Mouse (Mus musculus) intestine, postnatal 0 days (tissue): Measurements from ENCODE around the gene Myo9a. TPM values are rescaled to one million over a fixed set of nuclear protein-coding genes. Genes with fewer than 3 reads are reported as not detected.
"Not testable (repeated sequence)": the region's sequence is repeated elsewhere in the genome, so short reads cannot be mapped to it uniquely, and the experiment has no call there.

Experiments
- ATAC-seq: fragments of 200-750 bp; cut with Nextera tagmentation; 2 replicates; pipeline ENCODE4 v1.8.0; 2017; ENCODE audit warnings: mild to moderate bottlenecking, moderate TSS enrichment, moderate library complexity
- H3K27ac ChIP-seq: fragments of 300-500 bp; sonication (generic); 2 replicates; pipeline ENCODE4 v1.5.1; 2014; ENCODE audit warnings: mild to moderate bottlenecking, low read depth, low read length, moderate library complexity
- H3K27me3 ChIP-seq: fragments of 300-500 bp; sonication (generic); replicated peaks from 2 replicates; pipeline ENCODE4 v1.6.1; 2014; ENCODE audit warnings: low read length, mixed read lengths; ENCODE audit not compliant: control insufficient read depth, insufficient read depth
- H3K36me3 ChIP-seq: fragments of 300-500 bp; sonication (generic); 2 replicates; pipeline ENCODE4 v1.6.1; 2014; ENCODE audit warnings: mild to moderate bottlenecking, moderate library complexity; ENCODE audit not compliant: control insufficient read depth, insufficient read depth
- H3K4me1 ChIP-seq: fragments of 300-500 bp; sonication (generic); replicated peaks from 2 replicates; pipeline ENCODE4 v1.6.1; 2014; ENCODE audit warnings: antibody characterized with exemption, low read length, mixed read lengths; ENCODE audit not compliant: control insufficient read depth, insufficient read depth
- H3K4me2 ChIP-seq: fragments of 300-500 bp; sonication (generic); replicated peaks from 2 replicates; pipeline ENCODE4 v1.6.1; 2014; ENCODE audit warnings: low read depth, mild to moderate bottlenecking, moderate library complexity
- H3K4me3 ChIP-seq: fragments of 300-500 bp; sonication (generic); 2 replicates; pipeline ENCODE4 v1.5.1; 2014; ENCODE audit warnings: low read depth, low read length
- H3K9ac ChIP-seq: fragments of 300-500 bp; sonication (generic); 2 replicates; pipeline ENCODE4 v1.6.1; 2014; ENCODE audit warnings: mild to moderate bottlenecking, low read depth, low read length
- H3K9me3 ChIP-seq: fragments of 300-500 bp; sonication (generic); 2 replicates; pipeline ENCODE4 v1.6.1; 2016; ENCODE audit warnings: mixed run types; ENCODE audit not compliant: control insufficient read depth
- CTCF ChIP-seq: sonication (generic); IDR thresholded peaks from 2 replicates; pipeline ENCODE4 v1.5.1; 2016; ENCODE audit warnings: low read depth, mild to moderate bottlenecking, control low read depth, antibody characterized with exemption, moderate library complexity
- WGBS: fragments of 180-500 bp; shearing (Covaris S2); extraction: QIAGEN DNeasy Blood & Tissue Kit; methylation state at CpG from one replicate; pipeline ENCODE4 v1.1.7; 2014; 5-methylcytosine and 5-hydroxymethylcytosine counted together
- polyA plus RNA-seq: library from polyadenylated mRNA; unstranded; fragments of >200 nt; fragmentation: Nextera tagmentation; extraction: Ambion mirVana; gene quantifications from 2 replicates; pipeline ENCODE4 v1.2.1, GENCODE M21; 2015

Myo9a gene
- polyA plus RNA-seq, 1 experiment from 2014 or later, result 12.2 TPM

DNA sequence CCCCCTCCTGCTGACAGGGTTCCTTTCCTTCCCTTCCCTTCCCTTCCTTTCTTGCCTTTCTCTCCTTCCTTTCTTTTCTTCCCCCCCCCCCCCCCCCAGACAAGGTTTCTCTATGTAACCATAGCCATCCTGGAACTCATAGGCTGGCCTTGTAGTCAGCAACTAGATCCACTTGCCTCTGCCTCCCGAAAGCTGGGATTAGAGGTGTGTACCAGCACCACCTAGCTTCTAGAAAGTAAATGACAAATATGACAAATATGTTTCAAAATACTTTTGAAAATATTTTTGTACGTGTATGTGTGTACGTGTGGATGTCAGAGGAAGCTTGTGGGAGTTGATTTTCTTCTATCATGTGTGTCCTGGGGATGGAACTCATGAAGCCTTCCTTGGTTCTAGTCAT lies 9.8 kb downstream of the Myo9a start:
- H3K4me3 ChIP-seq, result no peak overlapping the region
- no peaks in the 10 kb centered on the region for H3K4me1 ChIP-seq
- no peaks in the 10 kb centered on the region for H3K9me3 ChIP-seq
- no peak for ATAC-seq
- no peak overlapping the region for H3K9ac ChIP-seq
- peak; percentile 55 for TF ChIP-seq CTCF
- no peaks in the 10 kb centered on the region for H3K36me3 ChIP-seq
- no peak overlapping the region for H3K27ac ChIP-seq
- H3K4me2 ChIP-seq, result no peak overlapping the region
- WGBS, result 70% methylated on average over 3 of the region's 3 CpGs
- no peaks in the 10 kb centered on the region for H3K27me3 ChIP-seq

DNA sequence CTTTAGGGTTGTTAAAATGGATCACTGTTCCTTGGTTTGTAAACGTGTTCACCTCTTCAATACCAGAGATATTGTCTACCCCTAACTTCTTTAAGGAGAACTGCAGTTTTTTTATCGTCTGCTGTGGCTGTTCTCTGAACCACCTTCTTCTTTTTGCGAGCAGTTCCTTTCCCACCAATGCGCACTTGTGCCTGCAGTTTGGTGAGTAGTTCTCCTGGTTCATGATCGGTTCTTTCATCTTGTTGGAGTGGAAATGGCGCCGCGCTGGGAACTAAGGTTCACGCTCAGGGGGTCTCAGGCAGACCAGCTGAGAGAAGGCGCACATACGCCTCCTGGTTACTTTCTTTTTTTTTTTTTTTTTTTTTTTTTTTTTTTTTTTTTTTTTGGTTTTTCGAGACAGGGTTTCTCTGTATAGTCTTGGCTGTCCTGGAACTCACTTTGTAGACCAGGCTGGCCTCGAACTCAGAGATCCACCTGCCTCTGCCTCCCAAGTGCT lies 16.3 kb downstream of the Myo9a start:
- H3K27me3 ChIP-seq, H3K27ac ChIP-seq, ATAC-seq, H3K4me2 ChIP-seq, H3K4me1 ChIP-seq, H3K9ac ChIP-seq, H3K4me3 ChIP-seq, H3K9me3 ChIP-seq, H3K36me3 ChIP-seq: not testable (repeated sequence)
- 89% methylated on average over 11 of the region's 13 CpGs for WGBS

DNA sequence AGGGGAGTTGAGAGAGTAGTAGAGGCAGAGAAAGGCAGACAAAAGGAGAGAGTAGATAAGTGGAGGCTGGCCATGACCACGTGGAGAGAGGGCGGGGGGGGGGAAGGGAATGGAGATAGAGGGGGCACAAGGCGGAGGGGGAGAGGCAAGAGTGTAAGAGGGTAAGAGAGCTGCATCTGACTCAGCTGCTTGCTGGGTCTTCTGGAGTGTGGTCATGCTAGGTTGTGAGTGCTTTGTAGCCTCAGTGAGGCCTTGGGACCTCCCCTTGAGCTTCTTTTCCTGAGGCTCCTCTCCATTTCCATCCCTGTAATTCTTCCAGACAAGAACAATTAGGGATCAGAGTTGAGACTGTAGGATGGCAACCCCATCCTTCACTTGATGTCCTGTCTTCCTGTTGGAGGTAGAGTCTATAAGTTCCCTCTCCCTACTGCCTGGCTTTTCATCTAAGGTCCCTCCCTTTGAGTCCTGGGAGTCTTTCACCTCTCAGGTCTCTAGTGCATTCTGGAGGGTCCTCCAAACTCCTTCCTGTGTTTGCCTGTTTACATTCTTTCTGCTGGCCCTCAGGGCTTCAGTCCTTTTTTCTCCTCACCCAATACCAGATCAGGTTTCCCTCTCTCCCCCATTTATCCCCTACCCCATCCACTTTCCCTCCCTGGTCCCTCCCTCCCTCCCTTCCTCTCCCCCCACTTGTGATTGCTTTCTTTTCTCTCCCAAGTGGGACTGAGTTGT lies 55.5 kb downstream of the Myo9a start:
- H3K9me3 ChIP-seq, H3K4me1 ChIP-seq, H3K4me3 ChIP-seq, H3K9ac ChIP-seq, H3K27ac ChIP-seq, H3K4me2 ChIP-seq, H3K27me3 ChIP-seq, ATAC-seq: not testable (repeated sequence)
- peaks cover 11% of the 10 kb centered on the region for H3K36me3 ChIP-seq
- 81% methylated on average over 3 of the region's 3 CpGs for WGBS

DNA sequence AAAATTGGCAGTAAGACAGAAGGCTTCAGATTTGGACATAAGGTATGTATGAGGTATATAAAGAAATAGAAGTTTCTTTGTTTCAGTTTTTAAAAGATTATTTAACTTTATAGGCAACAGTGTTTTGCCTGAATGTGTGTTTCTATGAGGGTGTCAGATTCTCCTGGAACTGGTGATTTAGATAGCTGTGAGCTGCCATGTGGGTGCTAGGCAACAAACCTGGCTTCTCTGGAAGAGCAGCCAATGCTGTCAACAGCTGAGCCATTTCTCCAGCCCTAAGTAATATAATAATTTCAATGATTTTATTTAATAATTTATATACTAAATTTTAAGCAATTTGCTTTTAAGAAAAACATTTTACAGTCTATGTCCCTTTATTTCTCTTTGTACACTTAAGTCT lies 133.9 kb downstream of the Myo9a start:
- Histone ChIP-seq H3K4me3 (no peak overlapping the region), H3K9ac (no peak overlapping the region), H3K36me3 (peaks cover 4% of the 10 kb centered on the region; the same call in 1 of the 2 replicates), H3K27ac (no peak overlapping the region), H3K4me1 (no peaks in the 10 kb centered on the region), H3K9me3 (no peaks in the 10 kb centered on the region), H3K4me2 (no peak overlapping the region), H3K27me3 (no peaks in the 10 kb centered on the region)
- no peak for ATAC-seq
- TF ChIP-seq CTCF, result no peak

DNA sequence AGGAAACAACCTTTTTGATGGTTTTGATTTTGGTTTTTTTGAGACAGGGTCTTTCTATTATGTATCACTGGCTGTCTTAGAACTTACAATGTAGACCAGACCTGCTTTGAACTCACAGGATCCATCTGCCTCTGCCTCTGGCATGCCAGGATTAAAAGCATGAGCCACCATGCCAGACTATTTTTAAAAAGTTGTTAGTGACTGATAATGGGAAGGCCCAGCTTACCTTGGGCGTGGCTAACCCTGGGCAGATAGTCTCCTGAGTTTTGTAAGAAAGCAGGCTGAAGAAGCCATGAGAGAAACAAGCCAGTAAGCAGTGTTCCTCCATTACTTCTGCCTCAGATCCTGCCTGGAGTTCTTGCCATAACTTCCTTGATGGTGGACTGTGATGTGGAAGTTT lies 152.7 kb downstream of the Myo9a start:
- peaks cover 20% of the 10 kb centered on the region for H3K36me3 ChIP-seq
- 78% methylated on average over 1 of the region's 1 CpGs for WGBS
- H3K9me3 ChIP-seq, result no peaks in the 10 kb centered on the region
- no peak overlapping the region for H3K4me2 ChIP-seq
- H3K4me3 ChIP-seq, result no peak overlapping the region
- TF ChIP-seq CTCF, result no peak
- H3K4me1 ChIP-seq, result no peaks in the 10 kb centered on the region
- H3K9ac ChIP-seq, result no peak overlapping the region
- H3K27ac ChIP-seq, result no peak overlapping the region
- ATAC-seq, result no peak
- H3K27me3 ChIP-seq, result no peaks in the 10 kb centered on the region

DNA sequence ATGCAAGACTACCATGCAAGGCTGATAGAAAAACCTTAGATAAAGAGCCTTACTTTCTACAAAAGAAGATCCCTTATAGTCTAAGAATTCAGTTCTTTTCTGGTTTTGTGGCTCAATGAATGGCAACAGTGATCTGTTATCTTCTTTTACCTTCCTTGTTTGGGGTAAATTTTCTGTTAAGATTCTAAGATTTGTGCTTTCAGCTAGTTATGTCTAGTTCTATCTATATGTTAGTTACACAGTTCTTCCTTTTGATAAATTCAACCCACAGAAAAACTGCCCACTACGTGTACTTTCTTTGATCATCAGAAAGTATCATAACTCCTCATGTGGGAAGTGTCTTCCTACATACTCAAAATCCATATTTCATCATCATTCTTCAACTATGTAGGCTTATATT lies 164.1 kb downstream of the Myo9a start:
- TF ChIP-seq CTCF, result no peak
- H3K27me3 ChIP-seq, result no peaks in the 10 kb centered on the region
- no peak overlapping the region for H3K27ac ChIP-seq
- no peak overlapping the region for H3K4me2 ChIP-seq
- ATAC-seq, result no peak
- WGBS, result 94% methylated on average over 1 of the region's 1 CpGs
- no peaks in the 10 kb centered on the region for H3K4me1 ChIP-seq
- no peak overlapping the region for H3K9ac ChIP-seq
- no peak overlapping the region for H3K4me3 ChIP-seq
- no peaks in the 10 kb centered on the region for H3K9me3 ChIP-seq
- peaks cover 15% of the 10 kb centered on the region for H3K36me3 ChIP-seq

DNA sequence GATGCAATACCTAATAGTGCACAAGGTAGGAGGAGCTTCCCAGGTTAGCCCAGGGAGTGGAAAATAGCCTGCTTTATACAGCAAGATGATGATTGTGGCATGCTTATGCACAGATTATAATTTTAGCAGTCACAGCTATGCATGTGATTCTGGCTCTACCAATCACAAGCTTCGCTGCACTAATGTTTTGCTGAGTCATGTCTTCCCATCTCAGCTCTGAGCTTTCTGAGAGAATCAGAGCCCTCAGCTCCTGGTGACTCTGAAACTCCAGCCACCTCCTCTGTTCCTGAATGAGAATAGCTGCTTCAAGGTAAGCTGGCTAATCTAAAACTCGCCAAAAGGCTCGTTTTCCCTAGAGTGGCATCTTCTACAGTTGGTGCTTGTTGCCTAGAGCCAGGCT lies 179.6 kb downstream of the Myo9a start:
- no peaks in the 10 kb centered on the region for H3K9me3 ChIP-seq
- WGBS, result 71% methylated on average over 3 of the region's 3 CpGs
- no peaks in the 10 kb centered on the region for H3K36me3 ChIP-seq
- H3K9ac ChIP-seq, result no peak overlapping the region
- H3K4me2 ChIP-seq, result no peak overlapping the region
- TF ChIP-seq CTCF, result no peak
- H3K4me3 ChIP-seq, result no peak overlapping the region
- no peak overlapping the region for H3K27ac ChIP-seq
- no peak for ATAC-seq
- no peaks in the 10 kb centered on the region for H3K4me1 ChIP-seq
- no peaks in the 10 kb centered on the region for H3K27me3 ChIP-seq

DNA sequence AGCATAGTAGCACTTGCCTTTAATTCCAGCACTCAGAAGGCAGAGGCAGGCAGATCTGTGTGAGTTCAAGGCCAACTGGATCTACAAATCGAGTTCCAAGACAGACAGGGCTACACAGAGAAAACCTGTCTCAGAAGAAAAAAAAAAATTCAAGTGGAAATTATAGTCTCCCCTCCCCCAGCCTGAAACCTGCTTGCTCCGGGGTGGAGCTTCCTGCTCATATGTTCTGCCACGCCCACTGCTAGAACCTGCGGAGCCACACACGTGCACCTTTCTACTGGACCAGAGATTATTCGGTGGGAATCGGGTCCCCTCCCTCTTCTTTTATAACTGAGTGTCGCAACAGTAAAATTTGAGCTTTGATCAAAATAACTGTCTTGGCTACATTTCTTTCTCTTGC lies 185.2 kb downstream of the Myo9a start:
- WGBS, result 55% methylated on average over 8 of the region's 8 CpGs
- ATAC-seq, H3K27me3 ChIP-seq: not testable (repeated sequence)

More for the DNA sequence above, 185.2 kb downstream of the Myo9a start:
- H3K27ac ChIP-seq, H3K4me3 ChIP-seq, H3K9ac ChIP-seq, H3K9me3 ChIP-seq, H3K36me3 ChIP-seq, H3K4me1 ChIP-seq: not testable (repeated sequence)
- H3K4me2 ChIP-seq, result peak overlapping the region; percentile 17; the same call in 1 of the 2 replicates
